Mouse (Mus musculus) thymus, postnatal 25 days (tissue): ENCODE measurements around the gene Lypla2.
"Not testable (repeated sequence)": the region's sequence is repeated elsewhere in the genome, so short reads cannot be mapped to it uniquely, and the experiment has no call there.

Source experiments
- DNase-seq: peaks from one replicate; pipeline ENCODE4 v3.0.0; 2022

Gene Lypla2

GRCm38 (mm10) chr4:135972556-135972906 is at the start of gene Lypla2:
TSS of gene Lypla2 (minus strand) at chr4:135972626.
- DNase-seq: peak; percentile 78

DNA sequence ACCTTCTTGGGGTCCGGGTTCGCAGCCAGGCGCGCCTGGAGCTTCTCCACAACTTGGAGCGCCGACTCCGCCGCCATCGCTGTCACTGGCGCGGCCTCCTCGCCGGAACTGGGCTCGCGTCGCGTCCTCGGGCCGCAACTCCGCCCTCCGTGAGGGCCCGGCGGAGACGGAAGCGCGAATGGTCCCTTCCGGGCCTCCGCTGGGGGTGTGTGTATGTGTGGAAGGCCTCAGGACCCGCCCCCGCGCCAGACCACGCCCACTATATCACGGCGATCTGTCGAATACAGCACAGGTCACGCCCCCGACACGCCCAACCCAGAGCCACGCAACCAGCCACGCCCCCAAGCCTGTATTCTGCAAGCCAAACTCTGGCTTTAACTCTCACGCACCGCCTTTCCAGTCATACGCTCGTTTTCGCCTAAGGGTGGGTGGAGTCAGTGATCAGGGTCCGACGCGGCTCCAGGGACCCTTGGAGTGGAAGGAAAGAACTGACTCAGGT is 49.2 kb upstream of the Lypla2 start, which contains the start of gene Eloa:
Eloa (minus strand) TSS at position 215 of the 499 bp plus-strand sequence.
- peak; percentile 100 for DNase-seq

- no peak for DNase-seq
Observed at GRCm38 (mm10) chr4:136020743-136021548, 48.5 kb upstream of the Lypla2 start.

DNA sequence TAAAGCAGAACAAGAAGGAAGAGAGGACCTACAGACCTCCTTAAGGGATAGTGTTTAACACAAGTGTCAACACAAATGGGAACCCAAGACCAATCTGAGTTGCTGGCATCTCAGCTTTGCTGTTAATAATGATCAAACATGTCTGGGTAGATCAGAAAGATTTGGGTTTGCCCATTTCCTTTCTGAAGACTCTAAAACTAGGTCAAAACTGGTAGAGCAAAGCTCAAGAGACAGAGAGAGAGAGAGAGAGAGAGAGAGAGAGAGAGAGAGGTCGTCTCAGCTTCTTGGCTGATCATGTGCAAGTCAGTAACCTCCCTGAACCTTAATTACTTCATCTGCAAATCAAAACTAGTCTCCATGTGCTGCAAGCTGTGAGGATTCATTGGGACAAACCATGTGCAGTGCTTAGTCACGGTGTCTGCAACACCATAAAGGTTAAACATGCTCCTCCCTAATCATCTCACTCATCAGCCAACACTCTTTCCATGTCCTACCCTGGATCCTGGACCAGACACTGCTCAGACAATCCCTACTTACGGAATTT is 43.7 kb upstream of the Lypla2 start:
- DNase-seq: no peak

GRCm38 (mm10) chr4:136010586-136010985 is 38.2 kb upstream of the Lypla2 start:
- no peak for DNase-seq

- no peak for DNase-seq
Observed at GRCm38 (mm10) chr4:136008782-136009447, 36.5 kb upstream of the Lypla2 start.

GRCm38 (mm10) chr4:136006821-136007220 is 34.4 kb upstream of the Lypla2 start:
- no peak for DNase-seq

GRCm38 (mm10) chr4:136004921-136005320 is 32.5 kb upstream of the Lypla2 start:
- DNase-seq: no peak

- no peak for DNase-seq
Observed at GRCm38 (mm10) chr4:136004107-136004675, 31.8 kb upstream of the Lypla2 start.

DNA sequence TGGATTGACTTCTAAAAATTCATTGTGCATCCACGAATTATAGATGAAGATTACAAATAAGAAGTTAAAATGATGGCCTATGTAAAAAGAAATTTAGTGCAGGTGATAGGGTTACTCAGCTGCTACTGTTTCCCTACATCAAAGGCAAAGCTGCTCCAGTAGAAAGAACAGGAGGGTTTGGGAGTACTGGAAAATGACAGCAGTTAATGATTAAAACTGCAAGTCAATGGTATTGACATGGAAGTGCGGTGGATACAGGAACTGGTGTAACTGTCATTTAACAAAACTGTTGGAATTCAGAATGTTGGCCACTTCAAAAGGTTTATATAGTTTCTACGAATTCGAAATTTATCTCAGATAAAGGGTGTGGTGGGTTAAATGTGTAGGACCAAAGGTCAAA is 22.7 kb upstream of the Lypla2 start:
- DNase-seq: no peak

- DNase-seq: no peak
Observed at GRCm38 (mm10) chr4:135993941-135994340, 21.5 kb upstream of the Lypla2 start.

- no peak for DNase-seq
Observed at GRCm38 (mm10) chr4:135987714-135988113, 15.3 kb upstream of the Lypla2 start.

- DNase-seq: peak; percentile 95
Observed at GRCm38 (mm10) chr4:135986943-135987710, 14.7 kb upstream of the Lypla2 start, which contains the start of gene Pithd1. TSS of gene Pithd1 (minus strand) at chr4:135987264.

- DNase-seq: no peak
Observed at GRCm38 (mm10) chr4:135986301-135986942, 14.0 kb upstream of the Lypla2 start.

DNA sequence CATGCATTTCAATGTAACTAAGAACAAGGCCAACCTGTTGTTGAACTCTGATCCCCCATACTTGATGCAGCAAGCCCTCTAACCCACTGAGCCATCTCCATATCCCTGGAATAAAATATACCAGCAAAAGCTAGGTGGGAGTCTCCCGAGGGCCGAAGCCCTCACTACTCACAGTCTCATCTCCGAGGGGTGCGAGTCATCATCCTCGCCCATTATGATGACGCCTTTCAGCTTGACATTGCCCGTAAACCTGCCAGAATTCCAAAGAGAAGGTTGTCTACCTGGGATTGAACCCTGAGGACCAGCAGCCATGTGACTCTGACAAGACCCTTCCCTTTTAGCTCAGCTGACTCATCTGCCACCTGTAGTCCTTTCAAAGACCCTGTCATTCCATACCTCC is 13.3 kb upstream of the Lypla2 start:
- DNase-seq: no peak

GRCm38 (mm10) chr4:135985193-135985592 is 12.8 kb upstream of the Lypla2 start:
- no peak for DNase-seq

DNA sequence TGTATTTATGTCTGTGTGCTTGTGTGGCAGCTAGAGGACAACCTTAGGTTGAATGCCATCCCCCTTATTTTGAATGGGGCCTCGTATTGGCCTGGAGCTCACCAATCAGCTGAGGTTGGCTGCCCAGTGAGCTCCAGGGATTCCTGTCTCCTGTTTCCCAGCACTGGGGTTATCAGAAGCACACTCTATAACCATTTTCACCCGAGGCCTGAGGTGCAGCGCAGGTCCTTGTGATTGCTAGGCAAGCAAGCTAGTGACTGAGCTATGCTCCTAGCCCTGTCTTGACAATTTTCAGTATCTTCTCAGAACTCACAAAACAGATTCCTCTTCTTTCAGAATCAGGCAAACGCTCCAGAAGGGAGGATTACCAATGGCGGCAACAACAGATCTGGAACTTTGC is 12.1 kb upstream of the Lypla2 start:
- DNase-seq: no peak

DNA sequence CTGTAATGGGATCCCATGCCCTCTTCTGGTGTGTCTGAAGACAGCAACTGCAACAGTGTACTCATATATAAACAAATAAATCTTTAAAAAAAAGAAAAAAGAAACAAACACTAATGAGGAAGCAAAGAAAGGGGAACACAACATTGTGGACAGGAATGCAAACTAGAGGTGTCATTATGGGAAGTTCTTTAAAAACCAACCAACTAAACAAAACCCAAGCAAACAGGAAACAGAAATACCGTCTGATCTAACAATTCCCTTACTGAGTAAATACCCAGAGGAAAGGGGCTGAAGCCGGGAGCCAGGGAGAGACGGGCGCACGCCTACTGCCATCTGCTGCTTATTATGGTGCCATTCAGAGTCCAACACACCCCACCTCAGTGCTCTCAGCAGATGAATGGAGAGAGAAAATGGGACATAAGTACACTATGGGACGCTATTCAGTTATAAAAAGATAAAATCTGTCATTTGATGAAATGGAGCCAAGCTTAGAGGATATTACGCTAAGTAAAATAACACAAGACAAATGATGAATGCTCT is 9.2 kb upstream of the Lypla2 start:
- no peak for DNase-seq

DNA sequence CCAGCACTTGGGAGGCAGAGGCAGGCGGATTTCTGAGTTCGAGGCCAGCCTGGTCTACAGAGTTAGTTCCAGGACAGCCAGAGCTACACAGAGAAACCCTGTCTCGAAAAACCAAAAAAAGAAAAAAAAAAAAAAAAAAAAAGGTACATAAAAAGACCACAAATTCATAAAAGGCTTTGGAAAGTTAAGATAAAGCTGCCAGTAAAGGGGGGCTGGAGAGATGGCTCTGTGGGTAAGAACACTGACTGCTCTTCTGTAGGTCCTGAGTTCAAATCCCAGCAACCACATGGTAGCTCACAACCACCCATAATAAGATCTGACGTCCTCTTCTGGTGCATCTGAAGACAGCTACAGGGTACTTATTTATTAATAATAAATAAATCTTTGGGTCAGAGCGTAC is 7.8 kb upstream of the Lypla2 start:
- not testable (repeated sequence) for DNase-seq

DNA sequence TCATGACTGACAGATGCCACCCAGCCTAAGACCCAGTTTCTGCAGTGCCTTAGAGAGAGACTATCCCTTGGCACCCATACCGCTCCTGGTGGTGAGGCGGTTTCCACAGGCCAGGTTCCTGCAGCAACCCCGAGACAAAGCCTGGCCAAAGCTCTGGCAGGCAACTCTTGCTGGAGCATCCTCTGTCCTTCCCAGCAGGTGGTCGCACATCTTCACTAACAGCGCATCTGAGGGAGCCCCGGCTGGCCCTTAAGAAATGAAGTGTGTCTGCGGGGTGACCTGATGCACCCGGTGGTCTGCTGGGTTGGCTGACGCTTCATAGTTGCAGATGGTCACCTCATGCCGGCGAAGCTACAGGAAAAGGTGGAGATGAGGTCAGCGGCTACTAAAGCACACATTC is 3.7 kb upstream of the Lypla2 start:
- no peak for DNase-seq

DNA sequence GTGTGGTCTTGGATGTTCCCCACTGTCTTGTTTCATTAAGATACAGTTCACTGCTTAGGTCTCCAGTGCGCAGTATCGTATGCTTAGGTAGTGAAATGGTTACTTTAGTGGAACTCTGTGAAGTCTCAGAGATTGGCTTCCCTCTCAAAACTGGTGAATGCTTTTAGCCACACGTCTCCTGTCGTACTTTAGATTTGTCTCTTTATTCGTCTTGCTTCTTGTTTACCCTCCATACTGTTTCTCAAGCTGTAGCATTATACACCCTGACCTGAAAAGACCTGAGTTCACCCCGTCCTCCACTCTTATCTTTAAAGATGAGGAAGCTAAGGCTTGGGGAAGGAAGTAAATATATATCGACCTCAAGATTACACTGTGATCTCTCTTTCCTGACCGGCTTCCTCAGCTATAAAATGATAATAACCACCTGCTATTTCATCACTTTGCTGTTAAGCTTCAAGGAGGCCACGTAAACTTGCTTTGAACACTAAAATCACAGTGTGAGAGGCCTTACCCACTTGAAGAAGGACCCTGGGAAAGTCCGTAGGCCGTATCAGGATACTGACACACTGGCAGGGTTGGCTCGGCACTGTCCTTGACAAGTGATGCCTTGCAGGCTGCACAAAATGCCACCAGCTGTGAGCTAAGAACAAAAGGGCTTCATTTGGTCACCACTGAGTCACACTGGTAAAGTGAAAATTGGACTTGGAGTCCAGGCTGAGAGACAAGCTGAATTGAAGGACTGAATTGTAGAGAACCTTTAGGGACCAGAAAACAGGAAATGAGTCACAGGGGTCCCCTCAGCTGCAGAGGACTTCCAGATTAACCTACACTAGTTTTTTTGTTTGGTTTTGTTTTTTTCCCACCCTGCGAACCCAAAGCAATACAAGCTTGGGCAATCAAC is 735 bp upstream of the Lypla2 start:
- DNase-seq: no peak
